19 mouse cellular contexts compared by ENCODE assay signal in genomic region chr16:3830588-3831109, GRCm38 (mm10). TPM values are rescaled to one million over a fixed set of nuclear protein-coding genes. Genes with fewer than 3 reads are reported as not detected.
A peak's percentile ranks its signal among the peaks of the same experiment; 100 is the strongest.
DNase-seq lines count a peak whose midpoint lies in the region; ATAC-seq and TF ChIP-seq lines count a peak whose summit lies in the region.
"Had no signal": no experiment of that assay in that cellular context is flagged by ENCODE, and none has a peak within 500 bp of the region (broad histone marks: within the 10 kb centered on the region; RNA-seq: fewer than 3 reads in every experiment).

Olfr15 (plus strand) TSS chr16:3830878.

- no peak for DNase-seq in kidney, adult 2 months
- no peak for DNase-seq in kidney, postnatal 14 days
- DNase-seq in B cell, adult 2 months = peak; percentile 24 to 31
- DNase-seq in ES-E14 (ENCODE audit: low read depth, low spot score) = no peak
- DNase-seq in layer of hippocampus, adult 9-10 months (ENCODE audit: low spot score) = no peak
- DNase-seq in frontal cortex, postnatal 14 days (ENCODE audit: low spot score in 2 of 2) = no peak
- DNase-seq: adrenal gland, postnatal 36 days; cerebellum, adult 8-10 months; lung, postnatal 10 days; thymus, postnatal 4 days had no signal

- H3K27me3 ChIP-seq in kidney, adult 2 months (replicated peaks; ENCODE audit: control insufficient read depth, insufficient read depth, low read length) = no peaks in the 10 kb centered on the region
- H3K27me3 ChIP-seq: stomach, embryonic 15.5 days had no signal

- H3K4me3 ChIP-seq in kidney, adult 2 months (ENCODE audit: insufficient read depth, low read depth, low read length) = no peak within 1 kb of the TSS
- no peak within 1 kb of the TSS for H3K4me3 ChIP-seq in ES-E14 (ENCODE audit: insufficient read depth in 1 of 2, low read depth in 1 of 2, low read length in 2 of 2, poor library complexity in 1 of 2, severe bottlenecking in 1 of 2)
- H3K4me3 ChIP-seq: limb, embryonic 10.5 days; stomach, embryonic 15.5 days had no signal

- H3K36me3 ChIP-seq in kidney, adult 2 months (ENCODE audit: control insufficient read depth, insufficient read depth, low read length) = no peaks in the 10 kb centered on the region
- H3K36me3 ChIP-seq in ES-E14 (ENCODE audit: control insufficient read depth, insufficient read depth, low read length, poor library complexity, severe bottlenecking) = no peaks in the 10 kb centered on the region
- H3K36me3 ChIP-seq: limb, embryonic 10.5 days; stomach, embryonic 15.5 days had no signal

- H3K27ac ChIP-seq in kidney, adult 2 months (ENCODE audit: insufficient read depth, low read depth, low read length) = no peak within 1 kb of the TSS
- no peak within 1 kb of the TSS for H3K27ac ChIP-seq in ES-E14 (ENCODE audit: insufficient read depth, low read depth, low read length, poor library complexity, severe bottlenecking)
- H3K27ac ChIP-seq: limb, embryonic 10.5 days; stomach, embryonic 15.5 days had no signal

- no peak within 1 kb of the TSS for H3K9ac ChIP-seq in ES-E14 (ENCODE audit: insufficient read depth, low read depth, low read length, poor library complexity, severe bottlenecking)
- H3K9ac ChIP-seq: stomach, embryonic 15.5 days had no signal

- peak; percentile 47; the same call in 1 of the 2 replicates for ATAC-seq in megakaryocyte, adult 5-6 weeks (ENCODE audit: poor library complexity, severe bottlenecking)
- ATAC-seq: forebrain, embryonic 14.5 days had no signal

- TF ChIP-seq CTCF in kidney, adult 2 months (conservative IDR thresholded peaks at IDR 0.05; ENCODE audit: insufficient read depth, insufficient read length, low read depth, low read length) = peak; percentile 45

- no peaks in the 10 kb centered on the region for H3K4me1 ChIP-seq in kidney, adult 2 months (ENCODE audit: control insufficient read depth, insufficient read depth, low read length)
- H3K4me1 ChIP-seq in ES-E14 (ENCODE audit: control insufficient read depth in 2 of 2, insufficient read depth in 2 of 2, low read length in 2 of 2, poor library complexity in 1 of 2) = no peaks in the 10 kb centered on the region
- H3K4me1 ChIP-seq: limb, embryonic 10.5 days; stomach, embryonic 15.5 days had no signal

- in situ Hi-C loops in ES-E14 (cut with MboI; ENCODE audit: low sequenced_read_pairs in 2 of 2, unreplicated experiment in 2 of 2) = no loop called here

- no peaks in the 10 kb centered on the region for H3K9me3 ChIP-seq in ES-E14 (ENCODE audit: control insufficient read depth, insufficient read depth, low read depth, low read length)
- H3K9me3 ChIP-seq: limb, embryonic 10.5 days; stomach, embryonic 15.5 days had no signal

- no peak for TF ChIP-seq POLR2A in kidney, adult 2 months (IDR thresholded peaks at IDR 0.05; ENCODE audit: low read depth, low read length)

TF ChIP-seq in ES-E14, 5 proteins besides CTCF, POLR2A, EP300 and RAD21:
- TF ChIP-seq ZNF384 (IDR thresholded peaks at IDR 0.05; ENCODE audit: low read depth, low read length) (no peak), HCFC1 (IDR thresholded peaks at IDR 0.05; ENCODE audit: borderline replicate concordance, insufficient read depth, low read length) (no peak), CHD2 (IDR thresholded peaks at IDR 0.05; ENCODE audit: low read depth, low read length) (no peak), ZC3H11A (IDR thresholded peaks at IDR 0.05; ENCODE audit: borderline replicate concordance, low read depth, low read length) (0 out of 2 replicates have a peak, but pooled peaks have one; percentile 11)

RNA-seq across cellular contexts. Expression of gene Olfr15, which starts in this region (rescaled TPM):
- not detected in 2 replicates for polyA plus RNA-seq in kidney, adult 2 months (2012; rRNA removed)
- total RNA-seq in ES-E14 (2012; rRNA removed) = not detected in 2 replicates
- not detected in 2 replicates for total RNA-seq in megakaryocyte, adult 5-6 weeks (2015)
- not detected in 2 replicates for total RNA-seq in megakaryocyte, adult 5-6 weeks (2017)
- total RNA-seq: adrenal gland, postnatal 36 days; heart, postnatal 25 days; layer of hippocampus, adult 8-10 months; neutrophil, adult 5-6 weeks had no signal
- polyA plus RNA-seq: forebrain, embryonic 14.5 days; gonadal fat pad, adult 2 months; intestine, embryonic 14.5 days; limb, embryonic 10.5 days; stomach, embryonic 15.5 days had no signal

Comparison
In these comparisons a context has a peak if more than half of its experiments do, and no peak if none do; other contexts are left out.
1. Peak in ATAC-seq in megakaryocyte, adult 5-6 weeks; RNA of the gene not detected or under 1 TPM.
2. DNase-seq: peak in B cell, adult 2 months (2 of 2); none in kidney, adult 2 months (single experiment), kidney, postnatal 14 days (single experiment), ES-E14 (single experiment), layer of hippocampus, adult 9-10 months (single experiment) and frontal cortex, postnatal 14 days (0 of 2).